Mouse (Mus musculus): Measurements from ENCODE around the gene Tuba4a.

Tuba4a gene

GRCm38 (mm10) chr1:75211141-75211708 lies 8.4 kb downstream of the Tuba4a start:
- DNase-seq (ENCODE audit: low spot score), result no peak

GRCm38 (mm10) chr1:75210136-75211087 lies 9.3 kb downstream of the Tuba4a start, which contains the start of the genes Glb1l and Stk16:
Gene Glb1l, minus strand, starts transcription at chr1:75210813.
Gene Stk16, plus strand, starts transcription at chr1:75210838.
- DNase-seq (ENCODE audit: low spot score), result peak; percentile 94

- DNase-seq (ENCODE audit: low spot score), result peak; percentile 38
Observed at GRCm38 (mm10) chr1:75208967-75209678, 10.5 kb downstream of the Tuba4a start.

- DNase-seq (ENCODE audit: low spot score), result no peak
Observed at GRCm38 (mm10) chr1:75201236-75201635, 18.4 kb downstream of the Tuba4a start.

- peak; percentile 61 for DNase-seq (ENCODE audit: low spot score)
Observed at GRCm38 (mm10) chr1:75192452-75192851, 27.2 kb downstream of the Tuba4a start.

- DNase-seq (ENCODE audit: low spot score), result peak; percentile 99
Observed at GRCm38 (mm10) chr1:75191622-75192402, 27.9 kb downstream of the Tuba4a start, which contains the start of the genes Ankzf1 and Atg9a. Gene Ankzf1, plus strand, starts transcription at chr1:75192151. Gene Atg9a, minus strand, starts transcription at chr1:75192196.

- DNase-seq (ENCODE audit: low spot score), result no peak
Observed at GRCm38 (mm10) chr1:75191258-75191621, 28.4 kb downstream of the Tuba4a start.

- DNase-seq (ENCODE audit: low spot score), result no peak
Observed at GRCm38 (mm10) chr1:75190577-75190976, 29.1 kb downstream of the Tuba4a start.

- no peak for DNase-seq (ENCODE audit: low spot score)
Observed at GRCm38 (mm10) chr1:75187914-75188483, 31.7 kb downstream of the Tuba4a start.

- no peak for DNase-seq (ENCODE audit: low spot score)
Observed at GRCm38 (mm10) chr1:75187126-75187525, 32.5 kb downstream of the Tuba4a start.

GRCm38 (mm10) chr1:75185495-75185894 lies 34.2 kb downstream of the Tuba4a start:
- no peak for DNase-seq (ENCODE audit: low spot score)

- no peak for DNase-seq (ENCODE audit: low spot score)
Observed at GRCm38 (mm10) chr1:75182160-75182559, 37.5 kb downstream of the Tuba4a start.

GRCm38 (mm10) chr1:75181377-75181870 lies 38.2 kb downstream of the Tuba4a start:
- no peak for DNase-seq (ENCODE audit: low spot score)

GRCm38 (mm10) chr1:75180741-75181140 lies 38.9 kb downstream of the Tuba4a start:
- no peak for DNase-seq (ENCODE audit: low spot score)

- DNase-seq (ENCODE audit: low spot score), result peak; percentile 89
Observed at GRCm38 (mm10) chr1:75180105-75180590, 39.5 kb downstream of the Tuba4a start, which contains the start of gene Abcb6. Gene Abcb6, minus strand, starts transcription at chr1:75180392.

GRCm38 (mm10) chr1:75179334-75180104 lies 40.1 kb downstream of the Tuba4a start:
- no peak for DNase-seq (ENCODE audit: low spot score)

- DNase-seq (ENCODE audit: low spot score), result peak; percentile 99
Observed at GRCm38 (mm10) chr1:75168472-75169464, 50.9 kb downstream of the Tuba4a start, which contains the start of gene Zfand2b. Gene Zfand2b, plus strand, starts transcription at chr1:75168646.

- no peak for DNase-seq (ENCODE audit: low spot score)
Observed at GRCm38 (mm10) chr1:75168093-75168471, 51.6 kb downstream of the Tuba4a start.

All from yolk sac, embryonic 10.5 days (tissue).